Mouse (Mus musculus) c-Kit-positive CD71-positive TER-119-negative erythroid progenitor cells, embryonic 14.5 days (primary cell): Measurements from ENCODE around the gene Pigm.

Experiments
- DNase-seq: peaks from one replicate; pipeline ENCODE4 v3.0.0-alpha.2; 2013; ENCODE audit warnings: low read depth

The Pigm gene

GRCm38 (mm10) chr1:172414231-172414585, 37.9 kb downstream of the Pigm start:
- no peak for DNase-seq

GRCm38 (mm10) chr1:172415061-172415460, 38.7 kb downstream of the Pigm start:
- DNase-seq, result no peak

GRCm38 (mm10) chr1:172418173-172418572, 41.8 kb downstream of the Pigm start:
- no peak for DNase-seq

- DNase-seq, result no peak
Measured at GRCm38 (mm10) chr1:172418642-172419041, 42.3 kb downstream of the Pigm start.

- DNase-seq, result no peak
Measured at GRCm38 (mm10) chr1:172420181-172420580, 43.8 kb downstream of the Pigm start.

GRCm38 (mm10) chr1:172423393-172423792, 47.0 kb downstream of the Pigm start:
- DNase-seq, result no peak

- no peak for DNase-seq
Measured at GRCm38 (mm10) chr1:172426419-172426818, 50.1 kb downstream of the Pigm start.

GRCm38 (mm10) chr1:172427841-172428240, 51.5 kb downstream of the Pigm start:
- DNase-seq, result no peak

GRCm38 (mm10) chr1:172428614-172429013, 52.3 kb downstream of the Pigm start:
- no peak for DNase-seq

- DNase-seq, result no peak
Measured at GRCm38 (mm10) chr1:172430731-172431220, 54.4 kb downstream of the Pigm start.

- no peak for DNase-seq
Measured at GRCm38 (mm10) chr1:172431836-172432586, 55.7 kb downstream of the Pigm start.

GRCm38 (mm10) chr1:172432587-172432955, 56.2 kb downstream of the Pigm start:
- no peak for DNase-seq

GRCm38 (mm10) chr1:172433012-172433850, 56.9 kb downstream of the Pigm start:
- no peak for DNase-seq
